Mouse (Mus musculus) left cerebral cortex, postnatal 10 days (tissue): Measurements from ENCODE around the gene Gm10719. TPM values are rescaled to one million over a fixed set of nuclear protein-coding genes. Genes with fewer than 3 reads are reported as not detected.
"Not testable (repeated sequence)": the region's sequence is repeated elsewhere in the genome, so short reads cannot be mapped to it uniquely, and the experiment has no call there.

ENCODE experiments used
- DNase-seq, 2 experiments: peaks; one replicate each; pipeline ENCODE4 v3.0.0; 2021 to 2022; ENCODE audit warnings: low spot score in 2 of 2, mixed read lengths in 1 of 2; ENCODE audit errors: extremely low spot score in 1 of 2
- intact Hi-C: fragments of 180-260 bp; cut with DNase I; formaldehyde crosslinking; loops from one replicate; pipeline ENCODE4 v1.15.1; 2025
- total RNA-seq, 2 experiments: library from RNA; stranded (reverse); gene quantifications; 2 replicates each; pipeline ENCODE4 v1.2.3; 2021

The Gm10719 gene
- not detected for total RNA-seq

- intact Hi-C loops, DNase-seq: not testable (repeated sequence)
Measured at GRCm38 (mm10) chr9:3017108-3017507, at the start of gene Gm10719. TSS of gene Gm10719 (plus strand) at chr9:3017408.

- peak in 1 of 2 experiments; percentile 1 for DNase-seq
- intact Hi-C loops = not testable (repeated sequence)
Measured at GRCm38 (mm10) chr9:3000445-3000972, 16.7 kb upstream of the Gm10719 start, which contains the start of gene Gm10722. TSS of gene Gm10722 (plus strand) at chr9:3000922.

- peak in 1 of 2 experiments; percentile 38 for DNase-seq
- intact Hi-C loops = not testable (repeated sequence)
Measured at GRCm38 (mm10) chr9:3001006-3001405, 16.2 kb upstream of the Gm10719 start.

GRCm38 (mm10) chr9:3001948-3002659, 15.1 kb upstream of the Gm10719 start:
- peak; percentile 87 to 100 for DNase-seq
- intact Hi-C loops = not testable (repeated sequence)

GRCm38 (mm10) chr9:3002794-3003396, 14.3 kb upstream of the Gm10719 start, which contains the start of gene Gm11168:
TSS of gene Gm11168 (plus strand) at chr9:3003346.
- DNase-seq, intact Hi-C loops: not testable (repeated sequence)

- intact Hi-C loops = not testable (repeated sequence)
Measured at GRCm38 (mm10) chr9:3006179-3006578, 11.0 kb upstream of the Gm10719 start.

GRCm38 (mm10) chr9:3006636-3007035, 10.6 kb upstream of the Gm10719 start:
- peak; percentile 40 to 97 for DNase-seq
- intact Hi-C loops = not testable (repeated sequence)

More at GRCm38 (mm10) chr9:3006179-3006578, 11.0 kb upstream of the Gm10719 start:
- DNase-seq = not testable (repeated sequence)

- DNase-seq, intact Hi-C loops: not testable (repeated sequence)
Measured at GRCm38 (mm10) chr9:3007272-3007671, 9.9 kb upstream of the Gm10719 start.

- intact Hi-C loops, DNase-seq: not testable (repeated sequence)
Measured at GRCm38 (mm10) chr9:3009331-3009730, 7.9 kb upstream of the Gm10719 start.

GRCm38 (mm10) chr9:3012054-3012621, 5.1 kb upstream of the Gm10719 start:
- DNase-seq, intact Hi-C loops: not testable (repeated sequence)

- DNase-seq, intact Hi-C loops: not testable (repeated sequence)
Measured at GRCm38 (mm10) chr9:3012733-3013279, 4.4 kb upstream of the Gm10719 start, which contains the start of gene Gm10721. TSS of gene Gm10721 (plus strand) at chr9:3013140.

GRCm38 (mm10) chr9:3015354-3015753, 1.9 kb upstream of the Gm10719 start, which contains the start of gene Gm10720:
TSS of gene Gm10720 (plus strand) at chr9:3015654.
- intact Hi-C loops, DNase-seq: not testable (repeated sequence)

GRCm38 (mm10) chr9:3015896-3016295, 1.3 kb upstream of the Gm10719 start:
- intact Hi-C loops, DNase-seq: not testable (repeated sequence)

- intact Hi-C loops = not testable (repeated sequence)
- DNase-seq = peak in 1 of 2 experiments; percentile 47
Measured at GRCm38 (mm10) chr9:3018944-3019343, 1.7 kb downstream of the Gm10719 start.

GRCm38 (mm10) chr9:3019835-3020727, 2.9 kb downstream of the Gm10719 start:
- intact Hi-C loops = not testable (repeated sequence)

GRCm38 (mm10) chr9:3022316-3023008, 5.3 kb downstream of the Gm10719 start:
- peak; percentile 61 to 86 for DNase-seq
- intact Hi-C loops = not testable (repeated sequence)

More at GRCm38 (mm10) chr9:3019835-3020727, 2.9 kb downstream of the Gm10719 start:
- peak; percentile 43 to 77 for DNase-seq

GRCm38 (mm10) chr9:3023312-3023984, 6.2 kb downstream of the Gm10719 start, which contains the start of gene Gm10718:
TSS of gene Gm10718 (plus strand) at chr9:3023547.
- intact Hi-C loops = not testable (repeated sequence)
- DNase-seq = peak in 1 of 2 experiments; percentile 26
